Mouse (Mus musculus): ENCODE measurements at regions not wholly inside any gene's neighbourhood (a gene's known extent, or its start where the extent isn't known, plus 50 kb on each side); places are given as distances from the start of the nearest gene placed in this dataset.

GRCm38 (mm10) chr5:28596537-28597314 lies 129.7 kb upstream of the Shh start:
- H3K27ac ChIP-seq (replicated peaks), result no peak overlapping the region
- 39% methylated on average over 1 of the region's 1 CpGs for WGBS
- no peaks in the 10 kb centered on the region for H3K4me1 ChIP-seq (replicated peaks)
- no peaks in the 10 kb centered on the region for H3K36me3 ChIP-seq
- no peak overlapping the region for H3K9ac ChIP-seq
- H3K4me2 ChIP-seq, result no peak overlapping the region
- ATAC-seq (ENCODE audit: low FRiP score, low read depth), result no peak
- H3K4me3 ChIP-seq, result no peak overlapping the region
- no peaks in the 10 kb centered on the region for H3K27me3 ChIP-seq
- no peaks in the 10 kb centered on the region for H3K9me3 ChIP-seq

GRCm38 (mm10) chr5:28571347-28571998 lies 104.4 kb upstream of the Shh start:
- H3K4me1 ChIP-seq (replicated peaks), result no peaks in the 10 kb centered on the region
- H3K36me3 ChIP-seq, result no peaks in the 10 kb centered on the region
- H3K9me3 ChIP-seq, result no peaks in the 10 kb centered on the region
- WGBS, result 90% methylated on average over 5 of the region's 5 CpGs
- ATAC-seq (ENCODE audit: low FRiP score, low read depth), result no peak
- no peak overlapping the region for H3K4me2 ChIP-seq
- H3K9ac ChIP-seq, result no peak overlapping the region
- no peak overlapping the region for H3K27ac ChIP-seq (replicated peaks)
- H3K27me3 ChIP-seq, result no peaks in the 10 kb centered on the region
- no peak overlapping the region for H3K4me3 ChIP-seq

GRCm38 (mm10) chr5:28568417-28568816 lies 101.4 kb upstream of the Shh start:
- no peaks in the 10 kb centered on the region for H3K36me3 ChIP-seq

GRCm38 (mm10) chr5:28567341-28567905 lies 100.4 kb upstream of the Shh start:
- Histone ChIP-seq H3K4me2 (no peak overlapping the region), H3K9me3 (no peaks in the 10 kb centered on the region), H3K27me3 (no peaks in the 10 kb centered on the region), H3K4me3 (no peak overlapping the region), H3K36me3 (no peaks in the 10 kb centered on the region), H3K9ac (no peak overlapping the region), H3K27ac (replicated peaks) (no peak overlapping the region), H3K4me1 (replicated peaks) (no peaks in the 10 kb centered on the region)
- 61% methylated on average over 5 of the region's 5 CpGs for WGBS
- no peak for ATAC-seq (ENCODE audit: low FRiP score, low read depth)

More at GRCm38 (mm10) chr5:28568417-28568816, 101.4 kb upstream of the Shh start:
- Histone ChIP-seq H3K27me3 (no peaks in the 10 kb centered on the region), H3K4me2 (no peak overlapping the region), H3K27ac (replicated peaks) (no peak overlapping the region), H3K4me3 (no peak overlapping the region), H3K4me1 (replicated peaks) (no peaks in the 10 kb centered on the region), H3K9ac (no peak overlapping the region), H3K9me3 (no peaks in the 10 kb centered on the region)
- peak; percentile 48; the same call in 1 of the 2 replicates for ATAC-seq (ENCODE audit: low FRiP score, low read depth)

GRCm38 (mm10) chr5:28563401-28563800 lies 96.3 kb upstream of the Shh start:
- H3K27ac ChIP-seq (replicated peaks), result no peak overlapping the region
- no peak overlapping the region for H3K4me3 ChIP-seq
- no peaks in the 10 kb centered on the region for H3K9me3 ChIP-seq
- no peaks in the 10 kb centered on the region for H3K27me3 ChIP-seq
- H3K9ac ChIP-seq, result no peak overlapping the region
- no peaks in the 10 kb centered on the region for H3K4me1 ChIP-seq (replicated peaks)
- no peak for ATAC-seq (ENCODE audit: low FRiP score, low read depth)
- H3K4me2 ChIP-seq, result no peak overlapping the region
- WGBS, result 22% methylated on average over 3 of the region's 3 CpGs
- H3K36me3 ChIP-seq, result no peaks in the 10 kb centered on the region

GRCm38 (mm10) chr5:28562917-28563316 lies 95.9 kb upstream of the Shh start:
- H3K9me3 ChIP-seq, result no peaks in the 10 kb centered on the region
- H3K4me3 ChIP-seq, result no peak overlapping the region
- no peak for ATAC-seq (ENCODE audit: low FRiP score, low read depth)
- 74% methylated on average over 1 of the region's 1 CpGs for WGBS
- H3K27ac ChIP-seq (replicated peaks), result no peak overlapping the region
- H3K4me2 ChIP-seq, result no peak overlapping the region
- H3K27me3 ChIP-seq, result no peaks in the 10 kb centered on the region
- no peak overlapping the region for H3K9ac ChIP-seq
- H3K4me1 ChIP-seq (replicated peaks), result no peaks in the 10 kb centered on the region
- no peaks in the 10 kb centered on the region for H3K36me3 ChIP-seq

- no peak for ATAC-seq (ENCODE audit: low FRiP score, low read depth)
- H3K9ac ChIP-seq, result no peak overlapping the region
- no peak overlapping the region for H3K4me3 ChIP-seq
- no peak overlapping the region for H3K4me2 ChIP-seq
- no peaks in the 10 kb centered on the region for H3K4me1 ChIP-seq (replicated peaks)
- H3K36me3 ChIP-seq, result no peaks in the 10 kb centered on the region
- no peak overlapping the region for H3K27ac ChIP-seq (replicated peaks)
- H3K9me3 ChIP-seq, result no peaks in the 10 kb centered on the region
- WGBS, result 79% methylated on average over 2 of the region's 2 CpGs
- H3K27me3 ChIP-seq, result no peaks in the 10 kb centered on the region
These were observed 86.5 kb upstream of the Shh start for GRCm38 (mm10) chr5:28553543-28553942.

- Histone ChIP-seq H3K4me1 (replicated peaks) (no peaks in the 10 kb centered on the region), H3K4me3 (no peak overlapping the region), H3K9me3 (no peaks in the 10 kb centered on the region), H3K36me3 (no peaks in the 10 kb centered on the region), H3K4me2 (no peak overlapping the region), H3K27ac (replicated peaks) (no peak overlapping the region), H3K9ac (no peak overlapping the region), H3K27me3 (no peaks in the 10 kb centered on the region)
- WGBS, result 52% methylated on average over 6 of the region's 6 CpGs
- no peak for ATAC-seq (ENCODE audit: low FRiP score, low read depth)
These were observed 63.3 kb upstream of the Shh start for GRCm38 (mm10) chr5:28530202-28530855.

GRCm38 (mm10) chr5:28526435-28526834 lies 59.4 kb upstream of the Shh start:
- no peak for ATAC-seq (ENCODE audit: low FRiP score, low read depth)
- H3K4me1 ChIP-seq (replicated peaks), result peaks cover under 1% of the 10 kb centered on the region
- no peak overlapping the region for H3K4me2 ChIP-seq
- no peaks in the 10 kb centered on the region for H3K27me3 ChIP-seq
- H3K27ac ChIP-seq (replicated peaks), result no peak overlapping the region
- H3K4me3 ChIP-seq, result no peak overlapping the region
- H3K9me3 ChIP-seq, result no peaks in the 10 kb centered on the region
- WGBS, result 81% methylated on average over 3 of the region's 3 CpGs
- no peak overlapping the region for H3K9ac ChIP-seq
- H3K36me3 ChIP-seq, result no peaks in the 10 kb centered on the region

GRCm38 (mm10) chr5:28520800-28521707 lies 54.0 kb upstream of the Shh start:
- H3K9ac ChIP-seq, result no peak overlapping the region
- H3K4me3 ChIP-seq, result no peak overlapping the region
- H3K9me3 ChIP-seq, result no peaks in the 10 kb centered on the region
- H3K4me1 ChIP-seq (replicated peaks), result peaks cover 10% of the 10 kb centered on the region
- no peaks in the 10 kb centered on the region for H3K36me3 ChIP-seq
- peak; percentile 83 for ATAC-seq (ENCODE audit: low FRiP score, low read depth)
- H3K27me3 ChIP-seq, result no peaks in the 10 kb centered on the region
- WGBS, result 27% methylated on average over 9 of the region's 9 CpGs
- peak overlapping the region; percentile 58 for H3K27ac ChIP-seq (replicated peaks)
- no peak overlapping the region for H3K4me2 ChIP-seq

GRCm38 (mm10) chr5:28519059-28519543 lies 52.0 kb upstream of the Shh start:
- 93% methylated on average over 3 of the region's 3 CpGs for WGBS
- Histone ChIP-seq H3K27me3 (no peaks in the 10 kb centered on the region), H3K9ac (no peak overlapping the region), H3K4me2 (no peak overlapping the region), H3K36me3 (no peaks in the 10 kb centered on the region), H3K27ac (replicated peaks) (no peak overlapping the region), H3K9me3 (0 out of 2 replicates have a peak, but pooled peaks cover 2% of the 10 kb centered on the region), H3K4me1 (replicated peaks) (peaks cover 10% of the 10 kb centered on the region), H3K4me3 (no peak overlapping the region)
- no peak for ATAC-seq (ENCODE audit: low FRiP score, low read depth)
